Mouse (Mus musculus) ES-Bruce4 (cell line): ENCODE data around the gene Xpo5.

Experiments
- CTCF ChIP-seq: IDR thresholded peaks from one replicate; pipeline ENCODE4 v1.8.1; 2011; ENCODE audit warnings: low read depth, low read length
- EP300 ChIP-seq: IDR thresholded peaks from 2 replicates; pipeline ENCODE4 v1.6.1; 2011; ENCODE audit warnings: low read depth, low read length; ENCODE audit not compliant: insufficient read depth
- POLR2A ChIP-seq: IDR thresholded peaks from one replicate; pipeline ENCODE4 v1.8.1; 2011; ENCODE audit warnings: low read length; ENCODE audit not compliant: insufficient read depth

- TF ChIP-seq CTCF (no peak), EP300 (no peak), POLR2A (no peak)
These were observed 37.0 kb downstream of the Xpo5 start for GRCm38 (mm10) chr17:46239516-46240114.
